Mouse (Mus musculus) thymus, adult 2 months (tissue): ENCODE data around the gene Grik3. TPM values are rescaled to one million over a fixed set of nuclear protein-coding genes. Genes with fewer than 3 reads are reported as not detected.

Experiments
- DNase-seq: peaks from one replicate; pipeline ENCODE4 v3.0.0; 2021
- H3K27ac ChIP-seq: fragments of 200-500 bp; 2 replicates; pipeline ENCODE4 v1.5.1; 2012; ENCODE audit warnings: low read length, control low read depth; ENCODE audit not compliant: control insufficient read depth, insufficient read depth
- H3K27me3 ChIP-seq: fragments of 200-500 bp; 2 replicates; pipeline ENCODE4 v1.6.1; 2012; ENCODE audit warnings: mild to moderate bottlenecking, low read length, moderate library complexity, mixed read lengths; ENCODE audit not compliant: control insufficient read depth, insufficient read depth
- H3K36me3 ChIP-seq: fragments of 200-500 bp; 2 replicates; pipeline ENCODE4 v1.6.1; 2012; ENCODE audit warnings: mild to moderate bottlenecking, low read length, moderate library complexity; ENCODE audit not compliant: control insufficient read depth, insufficient read depth
- H3K4me1 ChIP-seq: fragments of 200-500 bp; replicated peaks from 2 replicates; pipeline ENCODE4 v1.6.1; 2012; ENCODE audit warnings: low read length; ENCODE audit not compliant: control insufficient read depth, insufficient read depth
- H3K4me3 ChIP-seq: fragments of 200-500 bp; 2 replicates; pipeline ENCODE4 v1.5.1; 2012; ENCODE audit warnings: mild to moderate bottlenecking, low read length, control low read depth, moderate library complexity; ENCODE audit not compliant: control insufficient read depth, insufficient read depth
- CTCF ChIP-seq: fragments of 200-500 bp; IDR thresholded peaks from 2 replicates; pipeline ENCODE4 v1.5.1; 2012; ENCODE audit warnings: mild to moderate bottlenecking, control low read depth, low read length, moderate library complexity, borderline replicate concordance; ENCODE audit not compliant: control insufficient read depth, poor library complexity, insufficient read depth; ENCODE audit errors: extremely low read depth
- POLR2A ChIP-seq: fragments of 200-500 bp; IDR thresholded peaks from 2 replicates; pipeline ENCODE4 v1.6.1; 2012; ENCODE audit warnings: mild to moderate bottlenecking, low read length, control low read depth, moderate library complexity; ENCODE audit not compliant: control insufficient read depth, poor library complexity, insufficient read depth; ENCODE audit errors: extremely low read depth
- WGBS: fragments of 180-500 bp; shearing (Covaris S2); methylation state at CpG from one replicate; pipeline ENCODE4 v1.1.7; 2018; 5-methylcytosine and 5-hydroxymethylcytosine counted together
- polyA plus RNA-seq: library from polyadenylated mRNA; depleted of rRNA; stranded (reverse); fragments of >200 nt; gene quantifications from 2 replicates; pipeline ENCODE4 v1.2.3, GENCODE M21; 2012

Grik3 gene
- polyA plus RNA-seq, 1 experiment = 0.13 TPM

- Histone ChIP-seq H3K4me3 (no peak overlapping the region), H3K27ac (no peak overlapping the region), H3K4me1 (no peaks in the 10 kb centered on the region), H3K27me3 (no peaks in the 10 kb centered on the region), H3K36me3 (no peaks in the 10 kb centered on the region)
- TF ChIP-seq CTCF (no peak), POLR2A (no peak)
- no peak for DNase-seq
- 26% methylated on average over 4 of the region's 4 CpGs for WGBS
Observed at GRCm38 (mm10) chr4:125592663-125593062, 102.2 kb downstream of the Grik3 start.

- Histone ChIP-seq H3K4me1 (no peaks in the 10 kb centered on the region), H3K27me3 (no peaks in the 10 kb centered on the region), H3K36me3 (no peaks in the 10 kb centered on the region), H3K4me3 (no peak overlapping the region), H3K27ac (no peak overlapping the region)
- 87% methylated on average over 9 of the region's 9 CpGs for WGBS
- no peak for DNase-seq
- TF ChIP-seq POLR2A = no peak
Observed at GRCm38 (mm10) chr4:125595011-125595410, 104.5 kb downstream of the Grik3 start.

- no peak for DNase-seq
- Histone ChIP-seq H3K36me3 (no peaks in the 10 kb centered on the region), H3K4me1 (no peaks in the 10 kb centered on the region), H3K27ac (no peak overlapping the region), H3K4me3 (no peak overlapping the region), H3K27me3 (no peaks in the 10 kb centered on the region)
- WGBS = 45% methylated on average over 10 of the region's 10 CpGs
- TF ChIP-seq CTCF = no peak
- no peak for TF ChIP-seq POLR2A
Observed at GRCm38 (mm10) chr4:125598677-125599076, 108.2 kb downstream of the Grik3 start.

GRCm38 (mm10) chr4:125599510-125600005 is 109.1 kb downstream of the Grik3 start:
- no peaks in the 10 kb centered on the region for H3K36me3 ChIP-seq
- DNase-seq = no peak
- no peaks in the 10 kb centered on the region for H3K4me1 ChIP-seq
- no peak overlapping the region for H3K27ac ChIP-seq
- no peak for TF ChIP-seq CTCF
- no peak for TF ChIP-seq POLR2A
- H3K27me3 ChIP-seq = no peaks in the 10 kb centered on the region
- H3K4me3 ChIP-seq = no peak overlapping the region
- 67% methylated on average over 3 of the region's 3 CpGs for WGBS

- Histone ChIP-seq H3K4me1 (no peaks in the 10 kb centered on the region), H3K27me3 (no peaks in the 10 kb centered on the region), H3K27ac (no peak overlapping the region), H3K4me3 (no peak overlapping the region), H3K36me3 (no peaks in the 10 kb centered on the region)
- DNase-seq = no peak
- WGBS = 82% methylated on average over 8 of the region's 8 CpGs
- TF ChIP-seq CTCF (no peak), POLR2A (no peak)
Observed at GRCm38 (mm10) chr4:125600642-125601041, 110.1 kb downstream of the Grik3 start.

- H3K4me1 ChIP-seq = no peaks in the 10 kb centered on the region
- no peaks in the 10 kb centered on the region for H3K36me3 ChIP-seq
- no peak for TF ChIP-seq POLR2A
- no peak for TF ChIP-seq CTCF
- H3K27me3 ChIP-seq = no peaks in the 10 kb centered on the region
- H3K4me3 ChIP-seq = no peak overlapping the region
- 18% methylated on average over 3 of the region's 3 CpGs for WGBS
- H3K27ac ChIP-seq = no peak overlapping the region
- DNase-seq = no peak
Observed at GRCm38 (mm10) chr4:125601301-125601700, 110.8 kb downstream of the Grik3 start.

- whole genome bisulfite sequencing = 67% methylated on average over 7 of the region's 7 CpGs
Observed at GRCm38 (mm10) chr4:125604494-125604893, 114.0 kb downstream of the Grik3 start.

More at GRCm38 (mm10) chr4:125604494-125604893, 114.0 kb downstream of the Grik3 start:
- Histone ChIP-seq H3K4me1 (no peaks in the 10 kb centered on the region), H3K4me3 (no peak overlapping the region), H3K27me3 (no peaks in the 10 kb centered on the region), H3K27ac (no peak overlapping the region), H3K36me3 (no peaks in the 10 kb centered on the region)
- TF ChIP-seq POLR2A (no peak), CTCF (no peak)
- DNase-seq = no peak
